Mouse (Mus musculus) Patski (cell line): ENCODE results near the gene Kcp. TPM values are rescaled to one million over a fixed set of nuclear protein-coding genes. Genes with fewer than 3 reads are reported as not detected.

Source experiments
- ATAC-seq: fragments of 100-300 bp; one replicate; pipeline ENCODE4 v1.8.0; 2021
- CTCF ChIA-PET: fragments of 350-600 bp; sonication (Branson Sonifier 250); formaldehyde crosslinking; loops from one replicate; lab custom pipeline; 2022; ENCODE audit warnings: inconsistent platforms; lab: Charles Lee
- POLR2A ChIA-PET: fragments of 350-600 bp; sonication (Branson Sonifier 250); formaldehyde crosslinking; loops from one replicate; lab custom pipeline; 2022; ENCODE audit warnings: antibody characterized with exemption, inconsistent platforms; lab: Charles Lee
- DNase-seq: peaks from one replicate; pipeline ENCODE4 v3.0.0-alpha.2; 2011; ENCODE audit warnings: low read depth, low spot score
- H3K27me3 ChIP-seq: fragments of 371-371 bp; one replicate; pipeline ENCODE4 v1.5.1; 2021
- CTCF ChIP-seq: fragments of 100-300 bp; IDR thresholded peaks from one replicate; pipeline ENCODE4 v1.5.1; 2021
- in situ Hi-C: fragments of 300-500 bp; cut with MboI; formaldehyde crosslinking; loops from 3 replicates; pipeline ENCODE4 v1.11.1; 2018; ENCODE audit warnings: low pct_unique_long_range_greater_than_20kb, mixed read lengths
- polyA plus RNA-seq: library from polyadenylated mRNA; unstranded; gene quantifications from one replicate; pipeline ENCODE4 v1.2.3, GENCODE M21; 2021

The Kcp gene
- polyA plus RNA-seq, 1 experiment from 2014 or later, result 0.85 TPM

- H3K27me3 ChIP-seq, result no peaks in the 10 kb centered on the region
- in situ Hi-C loops, result no loop called here
- DNase-seq, result peak; percentile 77
- peak; percentile 60 for ATAC-seq
- ChIA-PET CTCF (no interaction called here), POLR2A (interaction anchor here (0.5 to 1.1 kb wide), 3 partner anchors 18 to 345 kb away, joined by 3 to 5 read pairs (median 4); no protein-coding TSS in a partner anchor)
- no peak for TF ChIP-seq CTCF
Measured at GRCm38 (mm10) chr6:29467583-29468354, 40.0 kb downstream of the Kcp start, which contains the start of gene Atp6v1f. Atp6v1f (plus strand) TSS chr6:29467718.

DNA sequence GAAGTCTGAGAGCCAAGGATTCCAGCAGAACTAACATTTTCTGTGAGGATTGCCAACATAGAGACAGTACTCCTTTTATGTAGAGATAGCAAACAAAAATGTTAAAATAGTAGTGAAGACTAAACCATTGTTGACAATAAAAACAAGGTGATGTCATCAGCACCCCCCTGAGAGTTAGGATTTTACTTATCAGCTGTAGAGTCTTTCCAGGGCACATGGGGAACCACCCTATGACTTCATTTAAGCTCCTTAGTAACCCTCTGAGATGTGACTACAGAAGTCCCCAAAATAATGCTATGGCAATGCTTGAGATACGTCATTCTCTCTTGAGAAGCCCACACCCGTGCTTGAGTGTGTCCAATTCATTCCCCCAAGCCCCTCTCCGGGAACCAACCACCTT is 44.4 kb downstream of the Kcp start:
- ATAC-seq (no peak), DNase-seq (no peak)
- TF ChIP-seq CTCF, result no peak
- in situ Hi-C loops, result no loop called here
- no peaks in the 10 kb centered on the region for H3K27me3 ChIP-seq
- CTCF ChIA-PET, result interaction anchor here (1.3 kb wide), 1 partner anchor 26 kb away, joined by 3 read pairs; no protein-coding TSS in a partner anchor
- POLR2A ChIA-PET, result no interaction called here

GRCm38 (mm10) chr6:29461502-29461901 is 46.2 kb downstream of the Kcp start:
- in situ Hi-C loops, result no loop called here
- TF ChIP-seq CTCF, result no peak
- ATAC-seq, result no peak
- ChIA-PET POLR2A (interaction anchor here (0.6 to 0.8 kb wide), 3 partner anchors 10 to 188 kb away, joined by 3 read pairs; no protein-coding TSS in a partner anchor), CTCF (interaction anchor here (1.5 to 1.6 kb wide), 2 partner anchors 14 to 16 kb away, joined by 3 read pairs; no protein-coding TSS in a partner anchor)
- no peak for DNase-seq
- H3K27me3 ChIP-seq, result no peaks in the 10 kb centered on the region

GRCm38 (mm10) chr6:29450667-29451066 is 57.1 kb downstream of the Kcp start:
- no peak for ATAC-seq
- H3K27me3 ChIP-seq, result no peaks in the 10 kb centered on the region
- ChIA-PET POLR2A (no interaction called here), CTCF (no interaction called here)
- no peak for TF ChIP-seq CTCF
- in situ Hi-C loops, result no loop called here
- DNase-seq, result no peak

DNA sequence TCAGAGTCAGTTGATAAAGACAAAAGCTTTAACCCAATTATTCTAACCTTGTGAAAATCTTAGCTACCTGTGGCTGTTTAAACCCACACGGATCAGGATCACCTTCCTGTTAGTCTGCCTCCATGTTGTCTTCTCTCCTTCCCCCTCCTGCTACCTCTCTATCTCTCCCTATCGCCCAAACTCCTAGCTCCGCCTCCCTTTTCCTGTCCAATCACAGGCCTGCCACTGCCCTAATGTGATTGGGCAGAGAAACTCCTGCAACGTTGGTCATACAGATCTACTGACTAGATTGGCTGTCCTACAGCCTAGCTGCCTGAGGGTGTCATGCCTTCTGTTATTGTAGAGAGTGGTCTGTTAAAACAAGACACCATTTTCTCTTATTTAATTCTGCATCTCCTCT is 57.9 kb downstream of the Kcp start:
- ChIA-PET CTCF (interaction anchor here (0.7 to 2.0 kb wide), 3 partner anchors 10 to 27 kb away, joined by 3 to 5 read pairs (median 3); no protein-coding TSS in a partner anchor), POLR2A (interaction anchor here (0.7 kb wide), 1 partner anchor 18 kb away, joined by 3 read pairs; no protein-coding TSS in a partner anchor)
- TF ChIP-seq CTCF, result no peak
- no peaks in the 10 kb centered on the region for H3K27me3 ChIP-seq
- in situ Hi-C loops, result no loop called here
- DNase-seq (no peak), ATAC-seq (no peak)

DNA sequence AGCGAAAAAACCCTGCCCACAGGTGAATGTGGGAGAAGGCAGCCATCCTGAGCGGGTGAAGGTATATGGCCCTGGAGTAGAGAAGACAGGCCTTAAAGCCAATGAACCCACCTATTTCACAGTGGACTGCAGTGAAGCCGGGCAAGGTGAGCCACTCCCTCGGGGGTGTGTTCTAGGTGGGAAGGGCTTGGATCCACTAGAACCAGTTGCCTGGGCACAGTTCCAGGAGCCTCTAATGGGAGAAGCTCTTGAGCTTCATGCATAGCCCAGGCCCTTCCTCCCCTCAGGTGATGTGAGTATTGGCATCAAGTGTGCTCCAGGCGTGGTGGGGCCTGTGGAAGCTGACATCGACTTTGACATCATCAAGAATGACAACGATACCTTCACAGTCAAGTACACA is 62.4 kb downstream of the Kcp start:
- no peak for ATAC-seq
- ChIA-PET POLR2A (interaction anchor here (0.9 kb wide), 1 partner anchor 43 kb away, joined by 3 read pairs; no protein-coding TSS in a partner anchor), CTCF (interaction anchor here (0.6 to 1.0 kb wide), 2 partner anchors 34 to 273 kb away, joined by 3 read pairs; no protein-coding TSS in a partner anchor)
- no peaks in the 10 kb centered on the region for H3K27me3 ChIP-seq
- in situ Hi-C loops, result no loop called here
- TF ChIP-seq CTCF, result no peak
- DNase-seq, result no peak

- POLR2A ChIA-PET, result interaction anchor here (0.9 kb wide), 1 partner anchor 43 kb away, joined by 3 read pairs; no protein-coding TSS in a partner anchor
Measured at GRCm38 (mm10) chr6:29444773-29445172, 63.0 kb downstream of the Kcp start.

GRCm38 (mm10) chr6:29439789-29440188 is 68.0 kb downstream of the Kcp start:
- no peak for ATAC-seq
- CTCF ChIA-PET, result interaction anchor here (1.2 kb wide), 2 partner anchors 10 to 12 kb away, joined by 3 read pairs; no protein-coding TSS in a partner anchor
- POLR2A ChIA-PET, result interaction anchor here (0.9 kb wide), 1 partner anchor 92 kb away, joined by 4 read pairs; the partner anchor contains the start of gene Calu

More at GRCm38 (mm10) chr6:29444773-29445172, 63.0 kb downstream of the Kcp start:
- no peaks in the 10 kb centered on the region for H3K27me3 ChIP-seq
- DNase-seq, result no peak
- in situ Hi-C loops, result no loop called here
- TF ChIP-seq CTCF, result no peak
- CTCF ChIA-PET, result interaction anchor here (0.9 to 1.0 kb wide), 2 partner anchors 9 to 34 kb away, joined by 3 read pairs; no protein-coding TSS in a partner anchor
- no peak for ATAC-seq

DNA sequence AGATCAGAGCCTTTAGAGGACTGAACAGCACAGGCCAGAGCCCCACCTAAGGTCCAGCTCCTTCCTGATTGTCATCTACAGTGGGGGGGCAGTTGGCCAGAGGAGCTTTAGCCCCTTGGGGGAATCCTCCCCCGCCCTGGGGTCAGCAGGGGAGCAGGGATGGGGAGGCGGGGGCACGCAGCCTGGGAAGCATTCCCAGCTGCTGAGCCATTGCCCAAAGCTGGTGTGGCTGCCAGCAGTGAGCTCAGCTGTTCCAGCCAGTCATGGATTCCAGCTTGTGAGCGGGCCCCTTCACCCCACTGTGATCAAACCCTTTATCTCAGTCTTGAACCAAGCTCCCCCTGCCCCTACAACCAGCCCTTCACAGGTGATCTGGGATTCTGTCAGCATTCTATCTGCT is 68.5 kb downstream of the Kcp start:
- in situ Hi-C loops, result no loop called here
- no peak for TF ChIP-seq CTCF
- DNase-seq (no peak), ATAC-seq (no peak)
- ChIA-PET POLR2A (no interaction called here), CTCF (interaction anchor here (1.2 kb wide), 2 partner anchors 10 to 13 kb away, joined by 3 read pairs; no protein-coding TSS in a partner anchor)
- H3K27me3 ChIP-seq, result no peaks in the 10 kb centered on the region

More at GRCm38 (mm10) chr6:29439789-29440188, 68.0 kb downstream of the Kcp start:
- H3K27me3 ChIP-seq, result no peaks in the 10 kb centered on the region
- in situ Hi-C loops, result no loop called here
- DNase-seq, result no peak
- TF ChIP-seq CTCF, result no peak

- ATAC-seq, result peak; percentile 61
- H3K27me3 ChIP-seq, result no peaks in the 10 kb centered on the region
- CTCF ChIA-PET, result interaction anchor here (1.4 to 1.6 kb wide), 2 partner anchors 18 to 27 kb away, joined by 3 read pairs; no protein-coding TSS in a partner anchor
- POLR2A ChIA-PET, result interaction anchor here (0.6 to 0.7 kb wide), 2 partner anchors 32 to 225 kb away, joined by 3 to 4 read pairs; no protein-coding TSS in a partner anchor
- no peak for TF ChIP-seq CTCF
- DNase-seq, result peak; percentile 90
- in situ Hi-C loops, result no loop called here
Measured at GRCm38 (mm10) chr6:29436461-29436934, 71.3 kb downstream of the Kcp start.
